In genomic region chr4:3226488-3226887, GRCm38 (mm10) we compare ENCODE assay signal across 33 mouse cellular contexts. TPM values are rescaled to one million over a fixed set of nuclear protein-coding genes. Genes with fewer than 3 reads are reported as not detected.
A peak's percentile ranks its signal among the peaks of the same experiment; 100 is the strongest.
DNase-seq lines count a peak whose midpoint lies in the region; ATAC-seq and TF ChIP-seq lines count a peak whose summit lies in the region.
"Had no signal": no experiment of that assay in that cellular context is flagged by ENCODE, and none has a peak within 500 bp of the region (broad histone marks: within the 10 kb centered on the region; RNA-seq: fewer than 3 reads in every experiment).

No protein-coding gene starts in this region.

- 64% methylated on average over 3 of the region's 3 CpGs for WGBS in heart, embryonic 10.5 days
- 62% methylated on average over 3 of the region's 3 CpGs for WGBS in lung, embryonic 14.5 days
- WGBS in limb, embryonic 10.5 days: 70% methylated on average over 3 of the region's 3 CpGs

- peak; percentile 76 for DNase-seq in heart, embryonic 10.5 days (ENCODE audit: low spot score)
- DNase-seq in heart, postnatal 25 days (ENCODE audit: low spot score): no peak
- DNase-seq in lung, embryonic 14.5 days: peak; percentile 0
- DNase-seq in lung, postnatal 25 days (ENCODE audit: low spot score): no peak
- peak; percentile 27 for DNase-seq in limb, embryonic 10.5 days (ENCODE audit: low spot score)
- DNase-seq in embryo, embryonic 9.5 days (ENCODE audit: extremely low spot score): no peak
- DNase-seq: adrenal gland, adult 8-10 months; adrenal gland, postnatal 25 days; cerebellum, adult 11-12 months; cerebellum, adult 8-10 months; cerebellum, postnatal 10 days; cerebellum, postnatal 36 days; embryo, embryonic 11 days; gastrocnemius, postnatal 25 days; heart, postnatal 10 days; heart, postnatal 4 days had no signal

- intact Hi-C loops in heart, postnatal 25 days (cut with DNase I): no loop called here

- H3K9ac ChIP-seq in lung, embryonic 14.5 days: no peak overlapping the region
- H3K9ac ChIP-seq: embryonic facial prominence, embryonic 12.5 days; forebrain, embryonic 12.5 days; forebrain, embryonic 15.5 days; heart, embryonic 12.5 days; heart, embryonic 15.5 days had no signal

- no peak overlapping the region for H3K4me2 ChIP-seq in lung, embryonic 14.5 days
- H3K4me2 ChIP-seq: embryonic facial prominence, embryonic 12.5 days; forebrain, embryonic 12.5 days; forebrain, embryonic 15.5 days; heart, embryonic 12.5 days; heart, embryonic 15.5 days had no signal

- 0 out of 2 replicates have a peak, but pooled peaks cover 3% of the 10 kb centered on the region for H3K4me1 ChIP-seq in heart, embryonic 10.5 days
- no peaks in the 10 kb centered on the region for H3K4me1 ChIP-seq in lung, embryonic 14.5 days (ENCODE audit: insufficient read depth)
- peaks cover 6% of the 10 kb centered on the region; the same call in 1 of the 2 replicates for H3K4me1 ChIP-seq in limb, embryonic 10.5 days
- H3K4me1 ChIP-seq: embryonic facial prominence, embryonic 12.5 days; forebrain, embryonic 12.5 days; forebrain, embryonic 15.5 days; heart, embryonic 12.5 days; heart, embryonic 15.5 days had no signal

- ATAC-seq in lung, embryonic 14.5 days (ENCODE audit: insufficient read depth): no peak
- ATAC-seq: activated CD4-positive, CD25-positive, alpha-beta regulatory T cell, adult 4 months; CD4-positive, CD25-positive, alpha-beta regulatory T cell, adult 4 months; forebrain, embryonic 15.5 days; hindbrain, embryonic 16.5 days; intestine, embryonic 16.5 days had no signal

- no peak for TF ChIP-seq CTCF in lung, embryonic 14.5 days (IDR thresholded peaks at IDR 0.05; ENCODE audit: low read depth)

- H3K27ac ChIP-seq in heart, embryonic 10.5 days: no peak overlapping the region
- H3K27ac ChIP-seq in lung, embryonic 14.5 days (ENCODE audit: low read depth): no peak overlapping the region
- H3K27ac ChIP-seq in limb, embryonic 10.5 days: no peak overlapping the region
- H3K27ac ChIP-seq: embryonic facial prominence, embryonic 12.5 days; forebrain, embryonic 12.5 days; forebrain, embryonic 15.5 days; heart, embryonic 15.5 days had no signal

- H3K36me3 ChIP-seq in heart, embryonic 10.5 days: no peaks in the 10 kb centered on the region
- no peaks in the 10 kb centered on the region for H3K36me3 ChIP-seq in lung, embryonic 14.5 days (ENCODE audit: insufficient read depth)
- no peaks in the 10 kb centered on the region for H3K36me3 ChIP-seq in limb, embryonic 10.5 days
- H3K36me3 ChIP-seq: embryonic facial prominence, embryonic 12.5 days; forebrain, embryonic 12.5 days; forebrain, embryonic 15.5 days; heart, embryonic 12.5 days; heart, embryonic 15.5 days had no signal

- no peak overlapping the region for H3K4me3 ChIP-seq in heart, embryonic 10.5 days
- H3K4me3 ChIP-seq in lung, embryonic 14.5 days (ENCODE audit: low read depth, low read length): no peak overlapping the region
- H3K4me3 ChIP-seq in limb, embryonic 10.5 days: no peak overlapping the region
- H3K4me3 ChIP-seq: embryonic facial prominence, embryonic 12.5 days; erythroblast, embryonic 14.5 days; forebrain, embryonic 12.5 days; forebrain, embryonic 15.5 days; heart, embryonic 12.5 days; heart, embryonic 15.5 days had no signal

- peaks cover 37% of the 10 kb centered on the region for H3K9me3 ChIP-seq in heart, embryonic 10.5 days
- peaks cover 24% of the 10 kb centered on the region for H3K9me3 ChIP-seq in lung, embryonic 14.5 days (ENCODE audit: low read depth, low read length)
- H3K9me3 ChIP-seq in limb, embryonic 10.5 days (replicated peaks): peaks cover 32% of the 10 kb centered on the region
- H3K9me3 ChIP-seq: heart, embryonic 15.5 days had no signal

- H3K27me3 ChIP-seq in heart, embryonic 10.5 days (ENCODE audit: insufficient read depth, poor library complexity, severe bottlenecking): no peaks in the 10 kb centered on the region; the same call in 1 of the 2 replicates
- H3K27me3 ChIP-seq in lung, embryonic 14.5 days (ENCODE audit: insufficient read depth, low read length): no peaks in the 10 kb centered on the region
- peaks cover 17% of the 10 kb centered on the region for H3K27me3 ChIP-seq in limb, embryonic 10.5 days (ENCODE audit: low read depth, poor library complexity, severe bottlenecking)
- H3K27me3 ChIP-seq: forebrain, embryonic 15.5 days; heart, embryonic 15.5 days had no signal

RNA-seq across cellular contexts. Expression of gene Vmn1r3, which starts 41.3 kb away (rescaled TPM):
- polyA plus RNA-seq in heart, embryonic 10.5 days (2016; fragmentation: Nextera tagmentation; extraction: Ambion mirVana): not detected in 2 replicates
- not detected for total RNA-seq in heart, postnatal 25 days (2021)
- not detected in 2 replicates for polyA plus RNA-seq in lung, embryonic 14.5 days (2014; fragmentation: Nextera tagmentation; extraction: Ambion mirVana)
- polyA plus RNA-seq in limb, embryonic 10.5 days (2016; fragmentation: Nextera tagmentation; extraction: Ambion mirVana): not detected in 2 replicates
- total RNA-seq: gastrocnemius, adult 8-10 months; gastrocnemius, postnatal 25 days; heart, adult 8-10 months; heart, postnatal 10 days; heart, postnatal 4 days had no signal
- polyA plus RNA-seq: activated CD4-positive, CD25-positive, alpha-beta regulatory T cell, adult 4 months; brain, embryonic 14.5 days; C2C12; CD4-positive, CD25-positive, alpha-beta regulatory T cell, adult 4 months; cortical plate, adult 2 months; embryonic facial prominence, embryonic 12.5 days; erythroblast, embryonic 14.5 days; forebrain, embryonic 12.5 days; forebrain, embryonic 15.5 days; gonadal fat pad, adult 2 months; heart, embryonic 12.5 days; heart, embryonic 15.5 days; hindbrain, embryonic 11.5 days; hindbrain, embryonic 16.5 days; intestine, embryonic 16.5 days had no signal

RNA-seq across cellular contexts. Expression of gene Vmn1r2, which starts 59.4 kb away (rescaled TPM):
- not detected in 2 replicates for polyA plus RNA-seq in heart, embryonic 10.5 days (2016; fragmentation: Nextera tagmentation; extraction: Ambion mirVana)
- total RNA-seq in heart, postnatal 25 days (2021): not detected
- polyA plus RNA-seq in lung, embryonic 14.5 days (2014; fragmentation: Nextera tagmentation; extraction: Ambion mirVana): not detected in 2 replicates
- not detected in 2 replicates for polyA plus RNA-seq in limb, embryonic 10.5 days (2016; fragmentation: Nextera tagmentation; extraction: Ambion mirVana)
- total RNA-seq: adrenal gland, adult 8-10 months; gastrocnemius, adult 8-10 months; gastrocnemius, postnatal 25 days; heart, adult 8-10 months; heart, postnatal 10 days; heart, postnatal 4 days had no signal
- polyA plus RNA-seq: activated CD4-positive, CD25-positive, alpha-beta regulatory T cell, adult 4 months; brain, embryonic 14.5 days; C2C12; CD4-positive, CD25-positive, alpha-beta regulatory T cell, adult 4 months; cortical plate, adult 2 months; embryonic facial prominence, embryonic 12.5 days; erythroblast, embryonic 14.5 days; forebrain, embryonic 12.5 days; forebrain, embryonic 15.5 days; gonadal fat pad, adult 2 months; heart, embryonic 12.5 days; heart, embryonic 15.5 days; hindbrain, embryonic 11.5 days; hindbrain, embryonic 16.5 days; intestine, embryonic 16.5 days had no signal

Comparison
In these comparisons a context has a peak if more than half of its experiments do, and no peak if none do; other contexts are left out.
1. DNase-seq: peak in heart, embryonic 10.5 days (single experiment), lung, embryonic 14.5 days (single experiment) and limb, embryonic 10.5 days (single experiment); none in heart, postnatal 25 days (single experiment), lung, postnatal 25 days (single experiment) and embryo, embryonic 9.5 days (single experiment).